Mouse (Mus musculus): ENCODE results near the gene Ndufa4l2. TPM values are rescaled to one million over a fixed set of nuclear protein-coding genes. Genes with fewer than 3 reads are reported as not detected.
A peak's percentile ranks its signal among the peaks of the same experiment; 100 is the strongest.

The Ndufa4l2 gene
- total and polyA plus RNA-seq, 2 experiments, result 0.09 to 4.4 TPM

DNA sequence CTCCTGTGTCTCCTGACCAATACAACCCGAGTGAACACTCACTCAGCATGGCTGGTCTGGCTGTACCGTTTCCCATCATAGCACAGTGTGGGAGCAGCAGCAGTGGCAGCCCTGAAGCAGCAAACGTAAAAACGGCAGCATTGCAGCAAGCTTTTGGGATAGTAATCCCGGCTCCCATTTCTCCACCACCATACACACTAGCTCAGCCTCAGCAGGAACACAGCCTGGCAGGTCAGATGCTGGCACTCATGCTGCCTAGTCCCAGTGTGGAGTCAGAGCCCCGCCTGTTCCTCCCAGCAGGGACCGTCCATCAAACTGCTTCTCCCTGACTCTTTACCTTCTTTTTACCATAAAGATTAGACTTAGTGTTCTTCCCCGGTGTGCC is 23.6 kb upstream of the Ndufa4l2 start:
- peaks cover 33% of the 10 kb centered on the region for H3K36me3 ChIP-seq (ENCODE audit: control insufficient read depth, insufficient read depth, low read length)
- DNase-seq (ENCODE audit: extremely low read depth, low read depth, low spot score), result no peak
- TF ChIP-seq POLR2A (IDR thresholded peaks at IDR 0.05; ENCODE audit: extremely low read depth, insufficient read depth, low read length) (no peak), CTCF (IDR thresholded peaks at IDR 0.05; ENCODE audit: low read depth, low read length) (no peak)
- H3K79me2 ChIP-seq (ENCODE audit: control insufficient read depth, insufficient read depth, low read length), result no peaks in the 10 kb centered on the region
- no peaks in the 10 kb centered on the region for H3K27me3 ChIP-seq (ENCODE audit: control insufficient read depth, insufficient read depth, low read length)
- no peak overlapping the region for H3K27ac ChIP-seq (replicated peaks; ENCODE audit: insufficient read depth, low read depth, low read length)
- H3K4me3 ChIP-seq (ENCODE audit: insufficient read depth, low read depth, low read length), result no peak overlapping the region
- 89% methylated on average over 8 of the region's 8 CpGs for WGBS
- H3K4me1 ChIP-seq (ENCODE audit: control insufficient read depth, insufficient read depth, low read length), result no peaks in the 10 kb centered on the region
- H3K9ac ChIP-seq (ENCODE audit: low read depth, low read length), result no peak overlapping the region

DNA sequence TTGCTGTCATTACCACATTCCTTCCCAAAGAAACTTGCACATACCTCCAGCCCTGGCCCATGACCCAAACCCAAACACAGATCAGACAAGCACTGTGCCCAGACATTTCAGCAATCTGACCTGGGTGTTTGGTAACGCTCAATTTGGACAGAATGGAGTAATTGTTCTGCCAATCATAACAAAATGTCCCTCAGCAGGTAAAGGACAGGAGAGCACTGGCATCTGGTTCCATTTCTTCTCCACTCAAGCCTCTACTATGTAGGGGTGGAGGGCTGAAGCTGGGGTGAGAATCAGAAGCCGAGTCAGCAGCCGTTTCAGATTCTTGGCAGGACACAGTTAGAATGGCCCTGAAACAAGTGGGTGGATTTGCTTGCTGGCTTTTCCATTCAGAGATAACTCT is 22.6 kb upstream of the Ndufa4l2 start:
- TF ChIP-seq CTCF (IDR thresholded peaks at IDR 0.05; ENCODE audit: low read depth, low read length) (no peak), POLR2A (IDR thresholded peaks at IDR 0.05; ENCODE audit: extremely low read depth, insufficient read depth, low read length) (no peak)
- DNase-seq (ENCODE audit: extremely low read depth, low read depth, low spot score), result peak; percentile 92
- WGBS, result 20% methylated on average over 3 of the region's 3 CpGs
- H3K27ac ChIP-seq (replicated peaks; ENCODE audit: insufficient read depth, low read depth, low read length), result 0 out of 2 replicates have a peak overlapping the region, but pooled peaks have one; percentile 16
- H3K79me2 ChIP-seq (ENCODE audit: control insufficient read depth, insufficient read depth, low read length), result no peaks in the 10 kb centered on the region
- peaks cover 36% of the 10 kb centered on the region for H3K36me3 ChIP-seq (ENCODE audit: control insufficient read depth, insufficient read depth, low read length)
- H3K4me3 ChIP-seq (ENCODE audit: insufficient read depth, low read depth, low read length), result no peak overlapping the region
- H3K4me1 ChIP-seq (ENCODE audit: control insufficient read depth, insufficient read depth, low read length), result no peaks in the 10 kb centered on the region
- H3K9ac ChIP-seq (ENCODE audit: low read depth, low read length), result no peak overlapping the region
- H3K27me3 ChIP-seq (ENCODE audit: control insufficient read depth, insufficient read depth, low read length), result no peaks in the 10 kb centered on the region

DNA sequence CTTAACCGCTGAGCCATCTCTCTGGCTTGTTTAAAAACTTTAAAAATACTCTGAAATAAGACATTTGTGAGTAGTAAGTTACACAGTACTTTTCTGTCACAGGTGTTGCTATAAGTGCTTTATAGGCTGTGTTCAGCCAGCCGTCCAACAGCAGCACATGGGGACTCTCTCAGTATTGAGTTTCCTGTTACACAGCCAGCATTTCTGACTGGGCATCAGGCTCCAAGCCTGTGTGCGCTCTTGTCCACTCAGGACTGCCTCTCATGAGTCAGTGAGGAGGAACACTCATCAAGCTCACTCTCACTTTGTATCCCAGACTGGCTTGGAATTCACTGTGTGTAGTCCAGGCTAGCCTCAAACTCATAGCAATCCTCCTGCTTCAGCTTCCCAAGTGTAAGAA is 18.6 kb upstream of the Ndufa4l2 start:
- peaks cover 22% of the 10 kb centered on the region for H3K36me3 ChIP-seq (ENCODE audit: control insufficient read depth, insufficient read depth, low read length)
- no peak for DNase-seq (ENCODE audit: extremely low read depth, low read depth, low spot score)
- TF ChIP-seq CTCF (IDR thresholded peaks at IDR 0.05; ENCODE audit: low read depth, low read length), result no peak
- no peaks in the 10 kb centered on the region for H3K4me1 ChIP-seq (ENCODE audit: control insufficient read depth, insufficient read depth, low read length)
- no peaks in the 10 kb centered on the region for H3K27me3 ChIP-seq (ENCODE audit: control insufficient read depth, insufficient read depth, low read length)
- 98% methylated on average over 3 of the region's 3 CpGs for WGBS
- H3K27ac ChIP-seq (replicated peaks; ENCODE audit: insufficient read depth, low read depth, low read length), result no peak overlapping the region
- no peak overlapping the region for H3K9ac ChIP-seq (ENCODE audit: low read depth, low read length)
- H3K4me3 ChIP-seq (ENCODE audit: insufficient read depth, low read depth, low read length), result no peak overlapping the region
- H3K79me2 ChIP-seq (ENCODE audit: control insufficient read depth, insufficient read depth, low read length), result no peaks in the 10 kb centered on the region

DNA sequence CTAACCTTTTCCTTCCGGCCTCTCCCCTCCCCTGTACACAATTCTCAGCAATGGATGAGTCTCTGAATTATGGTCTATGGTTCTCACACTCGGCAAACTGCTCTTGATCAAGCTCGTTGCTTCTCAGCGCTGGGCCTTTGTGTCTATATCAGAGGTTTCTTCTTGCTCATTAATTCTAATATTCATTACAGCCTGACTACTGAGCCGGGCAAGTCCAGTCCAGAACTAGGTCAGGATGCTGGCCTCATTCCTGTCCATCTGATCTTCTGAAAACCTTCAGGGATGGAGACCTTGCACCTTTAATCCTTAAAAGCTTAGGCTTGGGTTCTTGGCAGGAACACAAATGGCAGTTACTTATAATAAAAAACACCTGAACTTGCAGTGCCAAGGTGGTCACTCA is 15.3 kb upstream of the Ndufa4l2 start:
- Histone ChIP-seq H3K36me3 (ENCODE audit: control insufficient read depth, insufficient read depth, low read length) (peaks cover 18% of the 10 kb centered on the region), H3K4me1 (ENCODE audit: control insufficient read depth, insufficient read depth, low read length) (no peaks in the 10 kb centered on the region), H3K27me3 (ENCODE audit: control insufficient read depth, insufficient read depth, low read length) (no peaks in the 10 kb centered on the region), H3K4me3 (ENCODE audit: insufficient read depth, low read depth, low read length) (no peak overlapping the region), H3K9ac (ENCODE audit: low read depth, low read length) (no peak overlapping the region), H3K79me2 (ENCODE audit: control insufficient read depth, insufficient read depth, low read length) (no peaks in the 10 kb centered on the region), H3K27ac (replicated peaks; ENCODE audit: insufficient read depth, low read depth, low read length) (no peak overlapping the region)
- WGBS, result 93% methylated on average over 5 of the region's 5 CpGs
- no peak for DNase-seq (ENCODE audit: extremely low read depth, low read depth, low spot score)
- TF ChIP-seq POLR2A (IDR thresholded peaks at IDR 0.05; ENCODE audit: extremely low read depth, insufficient read depth, low read length), result no peak
- TF ChIP-seq CTCF (IDR thresholded peaks at IDR 0.05; ENCODE audit: low read depth, low read length), result no peak

DNA sequence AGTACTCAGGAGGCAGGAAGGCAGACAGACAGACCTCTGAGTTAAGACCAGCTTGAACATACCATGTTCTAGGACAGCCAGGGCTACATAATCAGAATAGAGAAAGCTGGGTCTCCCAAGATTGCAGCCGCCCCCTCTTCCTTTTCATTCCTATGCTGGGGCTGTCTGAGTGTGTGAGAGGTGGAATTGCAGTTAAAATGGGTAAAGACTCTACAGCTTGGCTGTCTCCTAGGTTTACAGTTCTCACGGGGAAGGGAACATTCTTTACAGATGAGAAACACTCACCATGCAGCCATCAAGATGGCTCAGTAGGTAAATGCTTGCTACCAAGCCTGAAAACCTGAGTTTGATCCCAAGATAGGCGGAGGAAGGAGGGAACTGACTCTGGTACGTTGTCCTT is 14.7 kb upstream of the Ndufa4l2 start:
- TF ChIP-seq POLR2A (IDR thresholded peaks at IDR 0.05; ENCODE audit: extremely low read depth, insufficient read depth, low read length) (no peak), CTCF (IDR thresholded peaks at IDR 0.05; ENCODE audit: low read depth, low read length) (no peak)
- Histone ChIP-seq H3K27ac (replicated peaks; ENCODE audit: insufficient read depth, low read depth, low read length) (no peak overlapping the region), H3K9ac (ENCODE audit: low read depth, low read length) (no peak overlapping the region), H3K27me3 (ENCODE audit: control insufficient read depth, insufficient read depth, low read length) (no peaks in the 10 kb centered on the region), H3K36me3 (ENCODE audit: control insufficient read depth, insufficient read depth, low read length) (peaks cover 18% of the 10 kb centered on the region), H3K4me3 (ENCODE audit: insufficient read depth, low read depth, low read length) (no peak overlapping the region), H3K79me2 (ENCODE audit: control insufficient read depth, insufficient read depth, low read length) (no peaks in the 10 kb centered on the region), H3K4me1 (ENCODE audit: control insufficient read depth, insufficient read depth, low read length) (no peaks in the 10 kb centered on the region)
- WGBS, result 95% methylated on average over 4 of the region's 4 CpGs
- DNase-seq (ENCODE audit: extremely low read depth, low read depth, low spot score), result no peak

DNA sequence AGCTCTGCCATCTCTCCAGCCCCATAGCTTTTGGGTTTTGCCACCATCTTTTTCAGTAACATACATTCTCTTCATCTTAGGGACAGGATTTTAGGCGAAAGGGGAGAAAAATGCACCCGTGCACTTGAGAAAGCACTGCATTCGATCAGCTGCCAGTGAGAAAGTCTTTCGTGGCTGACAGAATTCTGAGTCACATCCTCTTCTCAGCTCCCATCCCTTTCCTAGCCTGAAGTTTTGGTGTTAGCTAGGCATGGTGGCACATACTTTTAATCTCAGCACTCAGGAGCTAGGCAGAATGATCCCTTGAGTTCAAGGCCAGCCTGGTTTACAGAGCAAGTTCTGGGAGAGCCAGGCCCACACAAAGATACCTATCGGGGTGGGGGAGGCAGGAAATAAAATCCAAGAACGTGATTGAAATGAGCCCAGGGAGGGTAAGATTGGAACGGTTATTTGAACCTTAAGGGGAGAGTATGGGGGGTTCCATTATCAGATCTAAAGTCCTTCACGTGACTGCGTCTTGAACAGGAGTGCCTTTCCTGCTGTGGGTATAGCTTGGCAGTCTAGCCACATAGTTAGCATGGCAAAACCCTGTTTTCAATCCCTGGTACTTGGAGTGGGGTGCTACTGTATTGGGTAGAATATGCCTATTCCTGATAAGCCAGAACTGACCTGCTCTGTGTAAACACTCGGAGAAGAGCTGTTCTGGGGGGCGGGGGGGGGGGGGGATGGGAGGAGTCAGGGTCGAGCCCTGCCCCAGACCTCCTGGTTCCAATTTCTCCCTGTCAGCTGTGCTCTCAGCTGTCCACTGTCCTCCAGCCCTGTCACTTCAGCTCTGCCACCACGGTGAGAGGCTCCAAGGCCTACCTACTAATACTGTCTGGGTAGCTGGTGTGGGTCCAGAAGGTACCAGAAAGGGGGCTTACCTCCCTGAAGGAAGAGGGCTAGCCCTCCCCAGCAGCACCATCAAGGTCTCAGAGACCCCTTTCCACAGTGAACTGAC is 13.6 kb upstream of the Ndufa4l2 start, which contains the start of gene Stac3:
TSS of gene Stac3 (plus strand) at position 793 of the 1,000 bp plus-strand sequence.
- H3K27ac ChIP-seq (replicated peaks; ENCODE audit: insufficient read depth, low read depth, low read length), result no peak within 1 kb of the TSS
- 71% methylated on average over 13 of the region's 13 CpGs for WGBS
- no peaks in the 10 kb centered on the region for H3K27me3 ChIP-seq (ENCODE audit: control insufficient read depth, insufficient read depth, low read length)
- peaks cover 14% of the 10 kb centered on the region for H3K36me3 ChIP-seq (ENCODE audit: control insufficient read depth, insufficient read depth, low read length)
- H3K4me3 ChIP-seq (ENCODE audit: insufficient read depth, low read depth, low read length), result no peak within 1 kb of the TSS
- no peak for DNase-seq (ENCODE audit: extremely low read depth, low read depth, low spot score)
- H3K4me1 ChIP-seq (ENCODE audit: control insufficient read depth, insufficient read depth, low read length), result no peaks in the 10 kb centered on the region
- no peak for TF ChIP-seq POLR2A (IDR thresholded peaks at IDR 0.05; ENCODE audit: extremely low read depth, insufficient read depth, low read length)
- no peak for TF ChIP-seq CTCF (IDR thresholded peaks at IDR 0.05; ENCODE audit: low read depth, low read length)
- no peaks in the 10 kb centered on the region for H3K79me2 ChIP-seq (ENCODE audit: control insufficient read depth, insufficient read depth, low read length)
- H3K9ac ChIP-seq (ENCODE audit: low read depth, low read length), result no peak within 1 kb of the TSS

Measured in liver, adult 2 months (tissue).